Mouse (Mus musculus) hematopoietic stem cell, adult 5-6 weeks (primary cell): Measurements from ENCODE around the gene Vmn1r73. TPM values are rescaled to one million over a fixed set of nuclear protein-coding genes. Genes with fewer than 3 reads are reported as not detected.

Source experiments
- ATAC-seq, 2 experiments: fragments of 125-278 bp in 1 of 2; replicated peaks in 1 of 2; 2 replicates each; pipeline ENCODE4 v1.8.0; 2016 to 2017; ENCODE audit warnings: inconsistent platforms in 2 of 2, mild to moderate bottlenecking in 2 of 2, moderate number of reproducible peaks in 2 of 2, low read depth in 1 of 2, moderate TSS enrichment in 1 of 2; ENCODE audit not compliant: low FRiP score in 2 of 2, poor library complexity in 2 of 2, severe bottlenecking in 2 of 2, insufficient read depth in 1 of 2, low TSS enrichment in 1 of 2
- total RNA-seq: library from RNA; stranded (forward); fragments of 172-1452, 232-1000 nt; gene quantifications from 2 replicates; pipeline ENCODE4 v1.2.3, GENCODE M21; 2017

The Vmn1r73 gene
- not detected in 2 replicates for total RNA-seq

- ATAC-seq: no peak
These were observed at the start of gene Vmn1r73 for GRCm38 (mm10) chr7:11729966-11730365. Gene Vmn1r73, plus strand, starts transcription at chr7:11730266.

Other genes starting within 250 kb of the Vmn1r73 start
- not detected in 2 replicates for gene Zscan4-ps2, start 216.0 kb upstream of the Vmn1r73 start, total RNA-seq
- not detected in 2 replicates for gene Zscan4-ps3, start 121.0 kb upstream of the Vmn1r73 start, total RNA-seq
- not detected in 2 replicates for gene Vmn1r72, start 50.1 kb upstream of the Vmn1r73 start, total RNA-seq
- not detected in 2 replicates for gene Vmn1r74, start 103.7 kb downstream of the Vmn1r73 start, total RNA-seq
- gene Vmn1r75, start 144.4 kb downstream of the Vmn1r73 start, total RNA-seq: not detected in 2 replicates
- not detected in 2 replicates for gene Vmn1r76, start 207.9 kb downstream of the Vmn1r73 start, total RNA-seq